Mouse (Mus musculus): ENCODE measurements around the gene Foxc2. TPM values are rescaled to one million over a fixed set of nuclear protein-coding genes. Genes with fewer than 3 reads are reported as not detected.

Foxc2 gene
- polyA plus RNA-seq (2017; shearing (Covaris generic)): not detected

GRCm38 (mm10) chr8:121115948-121116347 lies at the start of gene Foxc2:
Gene Foxc2 (plus strand): TSS chr8:121116171.

GRCm38 (mm10) chr8:121084210-121084951 lies 31.6 kb upstream of the Foxc2 start, which contains the start of gene Foxf1:
Gene Foxf1 (plus strand): TSS chr8:121084386.

GRCm38 (mm10) chr8:121107668-121108656 lies 8.0 kb upstream of the Foxc2 start, which contains the start of gene Mthfsd:
Gene Mthfsd (minus strand): TSS chr8:121108392.

GRCm38 (mm10) chr8:121127756-121128375 lies 11.9 kb downstream of the Foxc2 start, which contains the start of gene Foxl1:
Gene Foxl1 (plus strand): TSS chr8:121127940.

Other genes starting within 250 kb of the Foxc2 start
- gene Foxf1, start 31.8 kb upstream of the Foxc2 start, polyA plus RNA-seq (2017; shearing (Covaris generic)): not detected
- gene Mthfsd, start 7.8 kb upstream of the Foxc2 start, polyA plus RNA-seq (2017; shearing (Covaris generic)): 50.7 TPM
- gene Foxl1, start 11.8 kb downstream of the Foxc2 start, polyA plus RNA-seq (2017; shearing (Covaris generic)): not detected